Mouse (Mus musculus) hindbrain, embryonic 10.5 days (tissue): ENCODE measurements around the gene Abca7. TPM values are rescaled to one million over a fixed set of nuclear protein-coding genes. Genes with fewer than 3 reads are reported as not detected.
"Not testable (repeated sequence)": the region's sequence is repeated elsewhere in the genome, so short reads cannot be mapped to it uniquely, and the experiment has no call there.

Source experiments
- DNase-seq: peaks from one replicate; pipeline ENCODE4 v3.0.0-alpha.2; 2017; ENCODE audit warnings: low spot score
- H3K27ac ChIP-seq: fragments of 300-500 bp; sonication (generic); 2 replicates; pipeline ENCODE4 v1.5.1; 2016; ENCODE audit warnings: mild to moderate bottlenecking, moderate library complexity
- H3K27me3 ChIP-seq: fragments of 300-500 bp; sonication (generic); 2 replicates; pipeline ENCODE4 v1.6.1; 2016; ENCODE audit warnings: mild to moderate bottlenecking; ENCODE audit not compliant: poor library complexity, insufficient read depth, severe bottlenecking
- H3K36me3 ChIP-seq: fragments of 300-500 bp; sonication (generic); 2 replicates; pipeline ENCODE4 v1.6.1; 2016; ENCODE audit warnings: mild to moderate bottlenecking, moderate library complexity
- H3K4me1 ChIP-seq: fragments of 300-500 bp; sonication (generic); replicated peaks from 2 replicates; pipeline ENCODE4 v1.6.1; 2016; ENCODE audit warnings: mild to moderate bottlenecking
- H3K4me3 ChIP-seq: fragments of 300-500 bp; sonication (generic); 2 replicates; pipeline ENCODE4 v1.5.1; 2016; ENCODE audit warnings: mild to moderate bottlenecking, moderate library complexity
- H3K9me3 ChIP-seq: fragments of 300-500 bp; sonication (generic); 2 replicates; pipeline ENCODE4 v1.6.1; 2016; ENCODE audit warnings: mild to moderate bottlenecking, moderate library complexity
- WGBS: fragments of 180-500 bp; shearing (Covaris S2); methylation state at CpG from one replicate; pipeline ENCODE4 v1.1.7; 2016; 5-methylcytosine and 5-hydroxymethylcytosine counted together
- polyA plus RNA-seq: library from polyadenylated mRNA; unstranded; fragments of >200 nt; fragmentation: Nextera tagmentation; extraction: Ambion mirVana; gene quantifications from 2 replicates; pipeline ENCODE4 v1.2.1, GENCODE M21; 2016

The Abca7 gene
- polyA plus RNA-seq, 1 experiment from 2014 or later = 6.0 TPM

GRCm38 (mm10) chr10:80028521-80028846 lies 32.2 kb downstream of the Abca7 start:
- H3K4me3 ChIP-seq = no peak overlapping the region
- WGBS = 93% methylated on average over 13 of the region's 13 CpGs
- no peaks in the 10 kb centered on the region for H3K9me3 ChIP-seq
- peaks cover 32% of the 10 kb centered on the region for H3K4me1 ChIP-seq
- no peak overlapping the region for H3K27ac ChIP-seq
- no peak for DNase-seq
- no peaks in the 10 kb centered on the region for H3K27me3 ChIP-seq
- H3K36me3 ChIP-seq = peaks cover 6% of the 10 kb centered on the region

- Histone ChIP-seq H3K9me3 (no peaks in the 10 kb centered on the region), H3K27ac (peak overlapping the region; percentile 23; the same call in 1 of the 2 replicates), H3K4me1 (peaks cover 34% of the 10 kb centered on the region), H3K27me3 (no peaks in the 10 kb centered on the region), H3K36me3 (peaks cover 17% of the 10 kb centered on the region), H3K4me3 (peak overlapping the region; percentile 0; the same call in 1 of the 2 replicates)
- WGBS = 81% methylated on average over 9 of the region's 9 CpGs
- no peak for DNase-seq
Observed at GRCm38 (mm10) chr10:80030191-80030590, 33.9 kb downstream of the Abca7 start.

- Histone ChIP-seq H3K27me3 (no peaks in the 10 kb centered on the region), H3K36me3 (peaks cover 22% of the 10 kb centered on the region), H3K9me3 (no peaks in the 10 kb centered on the region), H3K27ac (peak overlapping the region; percentile 23), H3K4me3 (0 out of 2 replicates have a peak overlapping the region, but pooled peaks have one; percentile 4), H3K4me1 (peaks cover 31% of the 10 kb centered on the region)
- DNase-seq = no peak
- WGBS = 86% methylated on average over 17 of the region's 17 CpGs
Observed at GRCm38 (mm10) chr10:80030736-80031135, 34.4 kb downstream of the Abca7 start.

GRCm38 (mm10) chr10:80032799-80033480 lies 36.6 kb downstream of the Abca7 start:
- H3K27me3 ChIP-seq = no peaks in the 10 kb centered on the region
- WGBS = 74% methylated on average over 5 of the region's 5 CpGs

GRCm38 (mm10) chr10:80033511-80034391 lies 37.5 kb downstream of the Abca7 start:
- no peaks in the 10 kb centered on the region for H3K9me3 ChIP-seq
- H3K27ac ChIP-seq = peak overlapping the region; percentile 35; the same call in 1 of the 2 replicates
- no peaks in the 10 kb centered on the region for H3K27me3 ChIP-seq
- DNase-seq = no peak
- peaks cover 51% of the 10 kb centered on the region for H3K36me3 ChIP-seq
- H3K4me3 ChIP-seq = no peak overlapping the region
- H3K4me1 ChIP-seq = peaks cover 36% of the 10 kb centered on the region
- 51% methylated on average over 9 of the region's 9 CpGs for WGBS

More at GRCm38 (mm10) chr10:80032799-80033480, 36.6 kb downstream of the Abca7 start:
- Histone ChIP-seq H3K4me3 (no peak overlapping the region), H3K27ac (peak overlapping the region; percentile 35; the same call in 1 of the 2 replicates), H3K4me1 (peaks cover 33% of the 10 kb centered on the region), H3K9me3 (no peaks in the 10 kb centered on the region), H3K36me3 (peaks cover 44% of the 10 kb centered on the region)
- no peak for DNase-seq

GRCm38 (mm10) chr10:80035148-80035547 lies 38.9 kb downstream of the Abca7 start:
- Histone ChIP-seq H3K4me3 (no peak overlapping the region), H3K4me1 (peaks cover 47% of the 10 kb centered on the region), H3K27me3 (no peaks in the 10 kb centered on the region), H3K36me3 (peaks cover 51% of the 10 kb centered on the region), H3K27ac (peak overlapping the region; percentile 62), H3K9me3 (no peaks in the 10 kb centered on the region)
- WGBS = 83% methylated on average over 8 of the region's 8 CpGs
- DNase-seq = no peak

GRCm38 (mm10) chr10:80035686-80036085 lies 39.4 kb downstream of the Abca7 start:
- H3K4me1 ChIP-seq = peaks cover 42% of the 10 kb centered on the region
- DNase-seq = no peak
- H3K4me3 ChIP-seq = no peak overlapping the region
- 0 out of 2 replicates have a peak overlapping the region, but pooled peaks have one; percentile 62 for H3K27ac ChIP-seq
- H3K9me3 ChIP-seq = no peaks in the 10 kb centered on the region
- H3K27me3 ChIP-seq = no peaks in the 10 kb centered on the region
- 91% methylated on average over 5 of the region's 5 CpGs for WGBS
- H3K36me3 ChIP-seq = peaks cover 50% of the 10 kb centered on the region

GRCm38 (mm10) chr10:80036832-80037231 lies 40.5 kb downstream of the Abca7 start:
- peaks cover 45% of the 10 kb centered on the region for H3K36me3 ChIP-seq
- DNase-seq = no peak
- H3K9me3 ChIP-seq = no peaks in the 10 kb centered on the region
- no peak overlapping the region for H3K27ac ChIP-seq
- no peaks in the 10 kb centered on the region for H3K27me3 ChIP-seq
- 0 out of 2 replicates have a peak overlapping the region, but pooled peaks have one; percentile 6 for H3K4me3 ChIP-seq
- peaks cover 39% of the 10 kb centered on the region for H3K4me1 ChIP-seq
- 95% methylated on average over 13 of the region's 13 CpGs for WGBS

GRCm38 (mm10) chr10:80039559-80039979 lies 43.3 kb downstream of the Abca7 start, which contains the start of gene Polr2e:
Gene Polr2e, minus strand, starts transcription at chr10:80039795.
- under 1% methylated on average over 40 of the region's 40 CpGs for WGBS
- H3K4me1 ChIP-seq = peaks cover 37% of the 10 kb centered on the region
- peak within 1 kb of the TSS; percentile 81 for H3K27ac ChIP-seq
- no peaks in the 10 kb centered on the region for H3K27me3 ChIP-seq
- DNase-seq = peak; percentile 96
- H3K36me3 ChIP-seq = peaks cover 41% of the 10 kb centered on the region
- H3K9me3 ChIP-seq = no peaks in the 10 kb centered on the region
- H3K4me3 ChIP-seq = peak within 1 kb of the TSS; percentile 84

- 88% methylated on average over 8 of the region's 8 CpGs for WGBS
- H3K4me3 ChIP-seq, H3K27ac ChIP-seq, DNase-seq, H3K27me3 ChIP-seq, H3K9me3 ChIP-seq: not testable (repeated sequence)
- Histone ChIP-seq H3K4me1 (peaks cover 43% of the 10 kb centered on the region), H3K36me3 (peaks cover 21% of the 10 kb centered on the region)
Observed at GRCm38 (mm10) chr10:80041409-80042060, 45.2 kb downstream of the Abca7 start.

- Histone ChIP-seq H3K9me3 (no peaks in the 10 kb centered on the region), H3K27me3 (peaks cover 12% of the 10 kb centered on the region; the same call in 1 of the 2 replicates), H3K4me1 (peaks cover 48% of the 10 kb centered on the region), H3K27ac (peak overlapping the region; percentile 84), H3K36me3 (no peaks in the 10 kb centered on the region), H3K4me3 (peak overlapping the region; percentile 18; the same call in 1 of the 2 replicates)
- peak; percentile 59 for DNase-seq
- WGBS = 27% methylated on average over 4 of the region's 4 CpGs
Observed at GRCm38 (mm10) chr10:80044087-80044486, 47.8 kb downstream of the Abca7 start.

- not testable (repeated sequence) for H3K4me3 ChIP-seq, H3K9me3 ChIP-seq, H3K27ac ChIP-seq, H3K36me3 ChIP-seq, DNase-seq
- Histone ChIP-seq H3K4me1 (peaks cover 52% of the 10 kb centered on the region), H3K27me3 (peaks cover 19% of the 10 kb centered on the region; the same call in 1 of the 2 replicates)
- 80% methylated on average over 4 of the region's 4 CpGs for WGBS
Observed at GRCm38 (mm10) chr10:80045364-80045763, 49.1 kb downstream of the Abca7 start.
